Mouse (Mus musculus) kidney, embryonic 14.5 days (tissue): Measurements from ENCODE around the gene Nek4. TPM values are rescaled to one million over a fixed set of nuclear protein-coding genes. Genes with fewer than 3 reads are reported as not detected.
A peak's percentile ranks its signal among the peaks of the same experiment; 100 is the strongest.

ENCODE experiments used
- ATAC-seq: fragments of 200-750 bp; cut with Nextera tagmentation; 2 replicates; pipeline ENCODE4 v1.8.0; 2017; ENCODE audit warnings: moderate number of reproducible peaks, mild to moderate bottlenecking, moderate TSS enrichment, moderate library complexity; ENCODE audit not compliant: low FRiP score, low TSS enrichment
- H3K27ac ChIP-seq: fragments of 300-500 bp; sonication (generic); 2 replicates; pipeline ENCODE4 v1.5.1; 2014; ENCODE audit warnings: low read depth, mild to moderate bottlenecking, low read length, moderate library complexity, mixed read lengths
- H3K27me3 ChIP-seq: fragments of 300-500 bp; sonication (generic); 2 replicates; pipeline ENCODE4 v1.6.1; 2014; ENCODE audit warnings: mild to moderate bottlenecking, low read length; ENCODE audit not compliant: control insufficient read depth, insufficient read depth
- H3K36me3 ChIP-seq: fragments of 300-500 bp; sonication (generic); 2 replicates; pipeline ENCODE4 v1.6.1; 2014; ENCODE audit warnings: low read length, mixed read lengths; ENCODE audit not compliant: control insufficient read depth, insufficient read depth
- H3K4me1 ChIP-seq: fragments of 300-500 bp; sonication (generic); 2 replicates; pipeline ENCODE4 v1.6.1; 2014; ENCODE audit warnings: low read length, mixed read lengths; ENCODE audit not compliant: control insufficient read depth, insufficient read depth
- H3K4me2 ChIP-seq: fragments of 300-500 bp; sonication (generic); replicated peaks from 2 replicates; pipeline ENCODE4 v1.6.1; 2014; ENCODE audit warnings: low read depth, mild to moderate bottlenecking, low read length
- H3K4me3 ChIP-seq: fragments of 300-500 bp; sonication (generic); 2 replicates; pipeline ENCODE4 v1.5.1; 2014; ENCODE audit warnings: mild to moderate bottlenecking, low read length
- H3K9ac ChIP-seq: fragments of 300-500 bp; sonication (generic); 2 replicates; pipeline ENCODE4 v1.6.1; 2014; ENCODE audit warnings: low read depth, mild to moderate bottlenecking, low read length, moderate library complexity
- H3K9me3 ChIP-seq: fragments of 300-500 bp; sonication (generic); 2 replicates; pipeline ENCODE4 v1.6.1; 2016; ENCODE audit warnings: low read length; ENCODE audit not compliant: control insufficient read depth
- WGBS: fragments of 180-500 bp; shearing (Covaris S2); extraction: QIAGEN DNeasy Blood & Tissue Kit; methylation state at CpG from one replicate; pipeline ENCODE4 v1.1.7; 2014; 5-methylcytosine and 5-hydroxymethylcytosine counted together
- polyA plus RNA-seq: library from polyadenylated mRNA; unstranded; fragments of >200 nt; fragmentation: Nextera tagmentation; extraction: Ambion mirVana; gene quantifications from 2 replicates; pipeline ENCODE4 v1.2.1, GENCODE M21; 2014

The Nek4 gene
- polyA plus RNA-seq, 1 experiment from 2014 or later: 20.3 TPM

GRCm38 (mm10) chr14:30944745-30945144, 6.4 kb upstream of the Nek4 start:
- Histone ChIP-seq H3K4me2 (no peak overlapping the region), H3K36me3 (no peaks in the 10 kb centered on the region), H3K9ac (no peak overlapping the region), H3K4me3 (no peak overlapping the region), H3K9me3 (no peaks in the 10 kb centered on the region), H3K4me1 (no peaks in the 10 kb centered on the region), H3K27me3 (no peaks in the 10 kb centered on the region), H3K27ac (no peak overlapping the region)
- no peak for ATAC-seq
- 84% methylated on average over 2 of the region's 2 CpGs for WGBS

DNA sequence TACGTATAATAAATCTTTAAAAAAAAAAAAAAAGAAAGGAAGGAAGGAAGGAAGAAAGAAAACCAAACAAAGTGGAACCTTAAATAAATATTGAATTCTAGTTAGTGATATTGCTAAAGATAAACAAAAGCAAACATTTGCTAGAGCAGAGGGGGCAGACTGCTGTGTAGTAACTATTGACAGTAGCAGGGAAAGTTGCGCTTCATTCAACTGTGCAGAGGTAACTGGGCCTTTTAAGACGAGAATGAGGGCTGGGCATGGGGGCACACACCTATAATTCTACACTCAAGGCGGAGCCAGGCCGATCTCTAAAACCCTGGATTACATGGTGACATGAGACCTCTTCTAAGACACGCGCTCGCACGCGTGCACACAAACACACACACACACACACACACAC, 1.2 kb upstream of the Nek4 start:
- H3K36me3 ChIP-seq: no peaks in the 10 kb centered on the region
- H3K27me3 ChIP-seq: no peaks in the 10 kb centered on the region
- no peak overlapping the region for H3K4me2 ChIP-seq
- H3K9ac ChIP-seq: no peak overlapping the region
- 95% methylated on average over 10 of the region's 10 CpGs for WGBS
- H3K4me3 ChIP-seq: no peak overlapping the region
- H3K9me3 ChIP-seq: no peaks in the 10 kb centered on the region
- ATAC-seq: no peak
- H3K4me1 ChIP-seq: no peaks in the 10 kb centered on the region
- no peak overlapping the region for H3K27ac ChIP-seq

DNA sequence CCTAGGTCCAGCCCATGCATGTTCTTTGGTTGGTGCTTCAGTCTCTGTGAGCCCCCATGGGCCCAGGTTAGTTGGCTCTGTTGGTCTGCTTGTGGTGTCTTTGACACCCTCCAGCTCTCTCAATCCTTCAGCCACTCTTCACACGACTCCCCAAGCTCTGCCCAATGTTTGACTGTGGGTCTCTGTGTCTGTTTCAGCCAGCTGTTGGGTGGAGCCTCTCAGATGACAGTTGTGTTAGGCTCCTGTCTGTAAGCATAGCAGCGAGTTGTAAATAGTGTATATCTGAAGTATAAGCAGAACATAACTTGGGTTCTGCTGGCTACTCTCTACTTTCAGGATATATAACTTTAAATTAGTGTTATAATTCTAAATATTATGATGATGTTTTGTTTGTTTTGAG, 7.3 kb downstream of the Nek4 start:
- no peak overlapping the region for H3K27ac ChIP-seq
- no peak overlapping the region for H3K4me3 ChIP-seq
- 78% methylated on average over 2 of the region's 2 CpGs for WGBS
- H3K4me2 ChIP-seq: no peak overlapping the region
- peaks cover 17% of the 10 kb centered on the region; the same call in 1 of the 2 replicates for H3K36me3 ChIP-seq
- H3K4me1 ChIP-seq: no peaks in the 10 kb centered on the region
- no peaks in the 10 kb centered on the region for H3K9me3 ChIP-seq
- H3K9ac ChIP-seq: no peak overlapping the region
- no peak for ATAC-seq
- H3K27me3 ChIP-seq: no peaks in the 10 kb centered on the region

- Histone ChIP-seq H3K9me3 (no peaks in the 10 kb centered on the region), H3K27me3 (no peaks in the 10 kb centered on the region), H3K9ac (no peak overlapping the region), H3K36me3 (peaks cover 17% of the 10 kb centered on the region; the same call in 1 of the 2 replicates), H3K27ac (no peak overlapping the region), H3K4me2 (no peak overlapping the region), H3K4me3 (no peak overlapping the region), H3K4me1 (no peaks in the 10 kb centered on the region)
- no peak for ATAC-seq
- WGBS: 94% methylated on average over 4 of the region's 4 CpGs
These were observed 7.9 kb downstream of the Nek4 start for GRCm38 (mm10) chr14:30959031-30959430.

DNA sequence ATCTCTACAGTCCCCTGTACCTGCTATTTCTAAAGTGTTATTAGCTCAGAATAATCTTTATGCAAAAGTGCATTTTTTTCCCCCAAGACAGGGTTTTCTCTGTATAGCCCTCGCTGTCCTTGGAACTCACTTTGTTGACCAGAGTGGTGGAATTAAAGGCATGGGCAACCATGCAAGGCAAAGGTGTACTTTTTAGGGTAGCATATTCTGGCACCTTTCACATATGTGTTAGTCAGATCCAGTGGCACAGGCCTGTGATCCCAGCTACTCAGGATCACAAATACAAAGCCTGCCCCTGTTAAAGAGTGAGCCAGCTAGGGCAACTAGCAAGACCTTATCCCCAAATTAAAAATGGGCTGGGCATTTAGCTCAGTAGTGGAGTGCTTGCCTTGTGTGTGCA, 9.2 kb downstream of the Nek4 start:
- Histone ChIP-seq H3K27ac (no peak overlapping the region), H3K36me3 (peaks cover 17% of the 10 kb centered on the region; the same call in 1 of the 2 replicates), H3K4me2 (no peak overlapping the region), H3K4me3 (no peak overlapping the region), H3K9ac (no peak overlapping the region), H3K4me1 (no peaks in the 10 kb centered on the region), H3K9me3 (no peaks in the 10 kb centered on the region), H3K27me3 (no peaks in the 10 kb centered on the region)
- ATAC-seq: no peak
- 86% methylated on average over 1 of the region's 1 CpGs for WGBS

DNA sequence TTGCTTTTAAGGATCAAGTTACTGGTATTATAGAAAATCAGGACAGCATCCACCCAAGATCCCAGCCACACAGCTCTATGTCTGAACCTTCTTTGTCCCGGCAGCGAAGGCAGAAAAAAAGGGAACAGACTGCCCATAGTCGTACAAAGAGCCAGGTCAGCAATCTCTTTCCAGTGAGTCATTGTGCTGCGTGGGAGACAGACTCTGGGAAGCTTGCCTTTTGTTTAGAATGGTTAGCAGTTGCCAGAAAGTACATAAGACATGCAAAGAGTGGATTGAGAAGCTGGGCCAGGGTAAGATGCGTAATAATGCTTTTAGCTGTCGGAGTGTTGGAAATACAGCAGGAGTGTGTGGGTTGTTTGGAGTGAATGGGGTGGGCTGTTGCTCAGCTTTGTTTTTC, 23.0 kb downstream of the Nek4 start:
- Histone ChIP-seq H3K4me3 (no peak overlapping the region), H3K27ac (no peak overlapping the region), H3K9ac (no peak overlapping the region), H3K4me1 (no peaks in the 10 kb centered on the region), H3K4me2 (no peak overlapping the region), H3K27me3 (no peaks in the 10 kb centered on the region), H3K36me3 (peaks cover 19% of the 10 kb centered on the region), H3K9me3 (no peaks in the 10 kb centered on the region)
- WGBS: 80% methylated on average over 6 of the region's 6 CpGs
- ATAC-seq: no peak

DNA sequence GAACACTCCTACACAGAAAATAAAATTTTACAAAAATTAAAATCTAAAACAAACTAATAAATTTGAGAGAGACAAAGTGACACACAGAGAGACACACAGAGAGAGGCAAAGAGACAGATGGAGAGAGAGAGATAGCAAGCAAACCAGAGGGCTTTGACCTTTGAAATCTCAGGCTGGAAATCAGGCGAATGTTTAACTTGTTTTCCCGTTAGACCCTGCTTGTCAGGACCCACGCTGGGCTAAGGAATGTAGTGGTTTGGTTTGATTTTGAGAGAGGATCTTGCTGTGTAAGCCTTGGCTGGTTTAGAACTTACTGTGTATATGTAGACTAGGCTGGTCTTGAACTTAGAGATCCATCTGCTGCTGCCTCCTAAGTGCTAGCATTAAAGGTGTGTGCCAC, 25.0 kb downstream of the Nek4 start:
- Histone ChIP-seq H3K36me3 (peaks cover 19% of the 10 kb centered on the region), H3K9ac (no peak overlapping the region), H3K9me3 (no peaks in the 10 kb centered on the region), H3K4me2 (no peak overlapping the region), H3K4me1 (no peaks in the 10 kb centered on the region), H3K27ac (no peak overlapping the region), H3K4me3 (no peak overlapping the region), H3K27me3 (no peaks in the 10 kb centered on the region)
- no peak for ATAC-seq
- WGBS: 77% methylated on average over 3 of the region's 3 CpGs

DNA sequence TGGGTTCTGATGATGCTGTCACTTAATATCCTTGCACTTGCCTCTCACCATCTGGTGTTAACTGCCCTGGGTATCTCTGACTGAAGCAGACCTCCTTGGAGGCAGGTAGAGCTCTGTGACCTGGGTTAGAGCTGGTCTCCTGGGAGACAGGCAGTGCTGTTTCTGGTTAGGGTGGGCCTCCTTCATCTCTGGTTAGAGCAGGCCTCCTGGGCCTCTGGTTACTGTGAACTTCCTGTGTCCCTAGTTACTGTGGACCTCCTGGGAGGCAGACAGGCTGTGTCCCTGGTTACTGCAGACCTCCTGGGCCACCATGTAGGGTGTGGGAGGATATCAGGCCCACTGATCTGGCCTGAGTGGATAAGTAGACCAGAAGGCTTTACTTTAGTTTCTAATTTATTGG, 45.2 kb downstream of the Nek4 start:
- H3K9ac ChIP-seq: no peak overlapping the region
- H3K4me1 ChIP-seq: 0 out of 2 replicates have a peak, but pooled peaks cover 4% of the 10 kb centered on the region
- no peak for ATAC-seq
- no peak overlapping the region for H3K4me2 ChIP-seq
- no peak overlapping the region for H3K27ac ChIP-seq
- no peaks in the 10 kb centered on the region for H3K27me3 ChIP-seq
- no peak overlapping the region for H3K4me3 ChIP-seq
- no peaks in the 10 kb centered on the region for H3K9me3 ChIP-seq
- H3K36me3 ChIP-seq: peaks cover 10% of the 10 kb centered on the region; the same call in 1 of the 2 replicates

- WGBS: 59% methylated on average over 10 of the region's 10 CpGs
- H3K4me3 ChIP-seq: peak overlapping the region; percentile 56
These were observed 49.2 kb downstream of the Nek4 start for GRCm38 (mm10) chr14:31000356-31000755.

More at GRCm38 (mm10) chr14:31000356-31000755, 49.2 kb downstream of the Nek4 start:
- H3K27me3 ChIP-seq: no peaks in the 10 kb centered on the region
- no peaks in the 10 kb centered on the region for H3K9me3 ChIP-seq
- H3K9ac ChIP-seq: peak overlapping the region; percentile 89; the same call in 1 of the 2 replicates
- 0 out of 2 replicates have a peak, but pooled peaks cover 8% of the 10 kb centered on the region for H3K4me1 ChIP-seq
- no peak overlapping the region for H3K27ac ChIP-seq
- H3K4me2 ChIP-seq: peak overlapping the region; percentile 57
- ATAC-seq: no peak
- H3K36me3 ChIP-seq: peaks cover 10% of the 10 kb centered on the region; the same call in 1 of the 2 replicates
